Mouse (Mus musculus): ENCODE results near the gene Cnnm4. TPM values are rescaled to one million over a fixed set of nuclear protein-coding genes. Genes with fewer than 3 reads are reported as not detected.
A peak's percentile ranks its signal among the peaks of the same experiment; 100 is the strongest.

Gene Cnnm4
- polyA plus RNA-seq (2016; fragmentation: Nextera tagmentation; extraction: Ambion mirVana) = 11.3 and 11.5 TPM in 2 replicates

DNA sequence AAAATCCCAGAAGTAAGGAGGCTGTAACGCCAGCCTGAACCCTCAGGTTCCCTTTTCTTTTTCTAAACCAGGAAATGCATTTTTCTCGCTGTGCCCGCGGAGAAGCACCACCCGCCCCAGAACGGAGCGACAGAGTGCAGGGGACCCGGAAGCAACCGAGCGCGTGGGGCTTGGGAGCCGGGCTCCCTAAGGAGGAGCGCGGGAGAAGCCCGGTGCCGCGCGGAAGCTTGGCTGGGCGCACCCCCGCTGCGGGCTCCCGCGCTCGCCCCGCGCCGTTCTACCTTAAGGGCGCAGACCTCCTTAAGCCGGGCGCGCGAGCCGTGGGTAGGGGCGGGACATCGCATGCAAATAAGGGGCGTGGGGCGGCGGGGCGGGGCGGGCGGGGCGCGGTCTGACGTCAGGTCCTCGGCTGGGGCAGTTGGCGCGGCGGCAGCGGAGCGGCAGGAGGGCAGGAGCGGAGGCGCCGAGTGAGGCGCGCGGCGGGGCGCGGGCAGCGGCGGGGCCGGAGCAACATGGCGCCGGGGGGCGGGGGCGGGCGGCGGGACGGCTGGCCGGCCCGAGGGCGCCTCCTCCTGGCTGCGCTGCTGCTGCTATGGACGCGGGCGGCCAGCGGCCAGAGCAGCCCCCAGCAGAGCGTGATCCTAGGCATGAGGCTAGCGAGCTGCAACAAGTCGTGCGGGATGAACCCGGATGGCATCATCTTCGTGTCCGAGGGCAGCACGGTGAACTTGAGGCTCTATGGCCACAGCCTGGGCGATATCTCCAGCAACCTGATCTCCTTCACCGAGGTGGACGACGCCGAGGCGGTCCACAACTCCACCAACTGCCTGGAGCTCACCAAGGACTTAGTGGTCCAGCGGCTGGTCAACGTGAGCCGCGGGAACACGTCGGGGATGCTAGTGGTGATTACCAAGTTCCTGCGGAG lies at the start of gene Cnnm4:
Gene Cnnm4, plus strand, starts transcription at position 440 of the 925 bp plus-strand sequence.
- Histone ChIP-seq H3K36me3 (no peaks in the 10 kb centered on the region), H3K27ac (peak within 1 kb of the TSS; percentile 70), H3K9ac (peak within 1 kb of the TSS; percentile 74), H3K9me3 (replicated peaks) (no peaks in the 10 kb centered on the region), H3K27me3 (0 out of 2 replicates have a peak, but pooled peaks cover 5% of the 10 kb centered on the region), H3K4me2 (replicated peaks) (peak within 1 kb of the TSS; percentile 74), H3K4me3 (peak within 1 kb of the TSS; percentile 66), H3K4me1 (peaks cover 45% of the 10 kb centered on the region)
- WGBS = under 1% methylated on average over 66 of the region's 98 CpGs
- ATAC-seq (ENCODE audit: low FRiP score) = peak; percentile 93

DNA sequence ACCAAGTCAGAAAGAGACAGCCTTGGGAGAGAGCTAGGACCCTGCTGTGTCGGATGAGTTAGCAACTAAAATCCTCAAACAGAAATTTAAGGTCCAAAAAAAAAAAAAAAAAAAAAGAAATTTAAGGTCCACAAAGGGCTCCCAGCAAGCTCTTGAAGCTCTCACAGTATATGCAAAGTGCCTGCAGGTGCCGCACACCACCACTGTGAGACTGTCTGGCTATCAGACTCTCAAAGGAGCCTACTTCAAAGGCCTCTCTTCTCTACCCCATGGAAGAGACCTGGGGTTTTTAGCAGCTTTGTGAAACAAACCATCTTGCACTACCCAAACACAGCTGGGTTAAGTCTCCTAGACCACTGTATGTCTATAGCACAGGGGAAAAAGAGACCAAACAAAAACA lies 41.9 kb upstream of the Cnnm4 start:
- Histone ChIP-seq H3K9ac (no peak overlapping the region), H3K9me3 (replicated peaks) (no peaks in the 10 kb centered on the region), H3K4me3 (no peak overlapping the region), H3K27me3 (no peaks in the 10 kb centered on the region), H3K4me1 (no peaks in the 10 kb centered on the region), H3K36me3 (peaks cover 89% of the 10 kb centered on the region), H3K27ac (no peak overlapping the region), H3K4me2 (replicated peaks) (no peak overlapping the region)
- 98% methylated on average over 2 of the region's 2 CpGs for WGBS
- no peak for ATAC-seq (ENCODE audit: low FRiP score)

DNA sequence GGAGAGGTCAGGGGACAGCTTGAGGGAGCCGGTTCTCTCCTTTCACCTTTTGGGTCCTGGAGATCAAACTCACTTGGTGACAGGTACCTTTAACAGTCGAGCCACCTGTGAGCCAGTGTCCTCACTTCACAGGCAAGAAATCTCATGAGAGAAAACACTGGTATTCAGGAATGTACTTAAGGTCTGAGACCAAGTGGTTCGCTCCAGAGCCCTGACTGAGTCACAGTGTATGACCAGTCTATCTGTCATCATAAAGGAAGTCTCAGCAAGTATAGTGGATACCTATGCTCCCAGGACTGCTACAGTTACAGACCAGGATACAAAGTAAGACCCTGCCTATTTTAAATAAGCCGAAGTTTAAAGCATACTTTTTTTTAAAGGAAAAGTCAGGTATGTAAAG lies 38.4 kb upstream of the Cnnm4 start:
- Histone ChIP-seq H3K27ac (no peak overlapping the region), H3K36me3 (peaks cover 89% of the 10 kb centered on the region), H3K9me3 (replicated peaks) (no peaks in the 10 kb centered on the region), H3K4me2 (replicated peaks) (no peak overlapping the region), H3K27me3 (no peaks in the 10 kb centered on the region), H3K4me3 (no peak overlapping the region), H3K4me1 (no peaks in the 10 kb centered on the region), H3K9ac (no peak overlapping the region)
- WGBS = 89% methylated on average over 4 of the region's 4 CpGs
- ATAC-seq (ENCODE audit: low FRiP score) = no peak

DNA sequence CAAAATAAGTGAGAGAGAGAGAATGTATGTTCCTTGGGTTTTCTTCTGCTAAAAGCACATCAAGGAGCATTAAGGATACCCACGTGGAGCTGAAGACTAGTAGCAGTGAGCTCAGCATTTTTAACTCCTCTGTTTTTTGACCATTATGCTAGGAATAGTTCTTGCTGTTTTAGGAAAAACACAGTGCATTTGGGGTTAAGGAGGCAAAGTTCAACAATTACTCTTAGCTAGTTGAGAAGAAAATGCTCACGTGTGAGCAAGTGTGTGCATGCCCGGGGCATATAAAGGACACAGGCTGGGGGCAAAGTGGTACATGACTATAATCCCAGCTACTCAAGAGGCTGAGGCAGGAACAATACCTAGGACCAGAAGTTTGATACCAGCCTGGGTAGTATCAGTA lies 37.8 kb upstream of the Cnnm4 start:
- Histone ChIP-seq H3K36me3 (peaks cover 89% of the 10 kb centered on the region), H3K4me2 (replicated peaks) (no peak overlapping the region), H3K27me3 (no peaks in the 10 kb centered on the region), H3K4me1 (no peaks in the 10 kb centered on the region), H3K9ac (no peak overlapping the region), H3K9me3 (replicated peaks) (no peaks in the 10 kb centered on the region), H3K27ac (no peak overlapping the region), H3K4me3 (no peak overlapping the region)
- no peak for ATAC-seq (ENCODE audit: low FRiP score)
- WGBS = 96% methylated on average over 3 of the region's 3 CpGs

DNA sequence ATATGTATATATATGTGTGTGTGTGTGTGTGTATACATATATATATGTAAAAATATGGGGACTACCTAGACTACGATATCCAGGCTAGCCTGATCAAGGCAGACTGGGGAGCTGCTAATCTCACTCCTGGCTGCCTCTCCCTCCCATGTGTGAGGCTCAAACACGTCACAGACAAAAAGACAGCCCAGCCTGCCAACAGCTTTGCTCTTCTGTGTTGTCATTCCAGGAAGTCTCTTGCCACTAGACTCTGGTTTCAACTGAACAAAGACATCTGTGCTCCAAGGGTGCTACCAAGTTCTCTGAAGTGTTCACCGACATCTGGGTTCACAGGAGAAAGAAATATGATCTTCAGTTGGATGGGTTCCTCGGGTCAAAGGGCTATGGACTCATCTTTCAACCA lies 36.3 kb upstream of the Cnnm4 start:
- Histone ChIP-seq H3K4me2 (replicated peaks) (no peak overlapping the region), H3K9ac (no peak overlapping the region), H3K4me3 (no peak overlapping the region), H3K27me3 (no peaks in the 10 kb centered on the region), H3K27ac (no peak overlapping the region), H3K4me1 (no peaks in the 10 kb centered on the region), H3K9me3 (replicated peaks) (no peaks in the 10 kb centered on the region), H3K36me3 (peaks cover 86% of the 10 kb centered on the region)
- no peak for ATAC-seq (ENCODE audit: low FRiP score)
- 70% methylated on average over 4 of the region's 4 CpGs for WGBS

DNA sequence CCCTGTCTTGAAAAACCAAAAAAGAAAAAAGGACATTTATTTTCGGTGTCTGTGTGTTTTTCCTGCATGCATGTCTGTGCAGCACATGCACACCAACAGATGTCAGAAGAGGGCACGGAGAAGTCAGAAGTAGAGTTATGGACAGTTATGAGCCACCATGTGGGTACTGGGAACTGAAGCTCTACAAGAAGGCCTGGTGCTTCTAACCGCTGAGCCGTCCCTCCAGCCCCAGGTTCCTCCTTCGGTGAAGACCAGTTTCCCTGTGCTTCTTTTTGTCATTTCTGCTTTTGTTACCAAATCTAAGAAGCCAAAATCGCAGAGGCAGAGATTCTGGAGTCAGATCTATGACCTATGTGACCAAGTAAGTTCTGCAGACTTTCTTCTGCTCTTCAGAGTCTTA lies 34.9 kb upstream of the Cnnm4 start:
- no peak overlapping the region for H3K4me2 ChIP-seq (replicated peaks)
- H3K9ac ChIP-seq = no peak overlapping the region
- no peaks in the 10 kb centered on the region for H3K9me3 ChIP-seq (replicated peaks)
- no peaks in the 10 kb centered on the region for H3K27me3 ChIP-seq
- 96% methylated on average over 6 of the region's 6 CpGs for WGBS
- H3K4me3 ChIP-seq = no peak overlapping the region
- no peak for ATAC-seq (ENCODE audit: low FRiP score)
- no peaks in the 10 kb centered on the region for H3K4me1 ChIP-seq
- peaks cover 80% of the 10 kb centered on the region for H3K36me3 ChIP-seq
- no peak overlapping the region for H3K27ac ChIP-seq

DNA sequence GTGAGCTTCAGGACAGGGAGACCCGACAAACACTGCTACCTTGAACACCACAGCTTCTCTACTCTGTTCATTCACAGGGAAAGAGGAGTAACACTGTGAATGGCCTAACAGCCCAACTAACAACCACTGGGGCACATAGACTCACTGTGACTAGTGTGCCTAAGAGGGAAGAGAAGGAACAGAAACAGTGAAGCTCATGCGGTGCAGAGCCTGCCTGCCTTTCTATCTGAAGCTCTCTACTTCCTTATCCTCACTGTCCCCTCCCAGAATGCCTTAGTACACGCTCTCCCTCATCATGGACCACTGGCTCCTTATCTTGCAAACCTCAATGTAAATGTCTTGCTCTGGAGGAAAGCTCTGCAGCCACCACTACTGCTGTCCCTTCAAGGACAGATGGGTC lies 34.2 kb upstream of the Cnnm4 start:
- Histone ChIP-seq H3K9me3 (replicated peaks) (no peaks in the 10 kb centered on the region), H3K4me2 (replicated peaks) (no peak overlapping the region), H3K4me1 (no peaks in the 10 kb centered on the region), H3K9ac (no peak overlapping the region), H3K4me3 (no peak overlapping the region), H3K27ac (no peak overlapping the region), H3K36me3 (peaks cover 76% of the 10 kb centered on the region), H3K27me3 (no peaks in the 10 kb centered on the region)
- WGBS = 100% methylated on average over 3 of the region's 3 CpGs
- no peak for ATAC-seq (ENCODE audit: low FRiP score)

DNA sequence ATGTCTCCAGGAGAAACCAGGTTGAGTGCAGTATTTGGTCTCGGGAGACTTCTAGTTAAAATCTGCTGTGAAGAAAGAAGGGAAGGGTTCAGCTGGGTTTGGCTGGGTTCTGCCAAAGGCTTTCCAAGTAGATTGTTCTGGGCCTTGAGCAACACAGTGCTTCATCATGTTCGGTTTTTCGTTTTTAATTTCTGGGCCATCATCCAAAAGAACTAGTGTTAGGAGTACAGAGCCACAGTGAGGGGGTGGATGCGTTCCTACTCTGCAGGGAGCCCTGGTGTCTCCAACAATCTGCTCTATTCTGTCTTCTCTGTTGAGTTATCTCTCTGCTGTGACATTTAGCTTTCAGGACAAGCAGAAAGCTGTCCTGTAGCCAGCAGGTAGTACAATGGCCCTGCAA lies 30.3 kb upstream of the Cnnm4 start:
- no peak overlapping the region for H3K4me3 ChIP-seq
- no peak overlapping the region for H3K4me2 ChIP-seq (replicated peaks)
- H3K9ac ChIP-seq = no peak overlapping the region
- no peak overlapping the region for H3K27ac ChIP-seq
- no peaks in the 10 kb centered on the region for H3K27me3 ChIP-seq
- H3K4me1 ChIP-seq = peaks cover 10% of the 10 kb centered on the region
- WGBS = 92% methylated on average over 4 of the region's 4 CpGs
- peaks cover 44% of the 10 kb centered on the region for H3K36me3 ChIP-seq
- no peak for ATAC-seq (ENCODE audit: low FRiP score)
- H3K9me3 ChIP-seq (replicated peaks) = no peaks in the 10 kb centered on the region

DNA sequence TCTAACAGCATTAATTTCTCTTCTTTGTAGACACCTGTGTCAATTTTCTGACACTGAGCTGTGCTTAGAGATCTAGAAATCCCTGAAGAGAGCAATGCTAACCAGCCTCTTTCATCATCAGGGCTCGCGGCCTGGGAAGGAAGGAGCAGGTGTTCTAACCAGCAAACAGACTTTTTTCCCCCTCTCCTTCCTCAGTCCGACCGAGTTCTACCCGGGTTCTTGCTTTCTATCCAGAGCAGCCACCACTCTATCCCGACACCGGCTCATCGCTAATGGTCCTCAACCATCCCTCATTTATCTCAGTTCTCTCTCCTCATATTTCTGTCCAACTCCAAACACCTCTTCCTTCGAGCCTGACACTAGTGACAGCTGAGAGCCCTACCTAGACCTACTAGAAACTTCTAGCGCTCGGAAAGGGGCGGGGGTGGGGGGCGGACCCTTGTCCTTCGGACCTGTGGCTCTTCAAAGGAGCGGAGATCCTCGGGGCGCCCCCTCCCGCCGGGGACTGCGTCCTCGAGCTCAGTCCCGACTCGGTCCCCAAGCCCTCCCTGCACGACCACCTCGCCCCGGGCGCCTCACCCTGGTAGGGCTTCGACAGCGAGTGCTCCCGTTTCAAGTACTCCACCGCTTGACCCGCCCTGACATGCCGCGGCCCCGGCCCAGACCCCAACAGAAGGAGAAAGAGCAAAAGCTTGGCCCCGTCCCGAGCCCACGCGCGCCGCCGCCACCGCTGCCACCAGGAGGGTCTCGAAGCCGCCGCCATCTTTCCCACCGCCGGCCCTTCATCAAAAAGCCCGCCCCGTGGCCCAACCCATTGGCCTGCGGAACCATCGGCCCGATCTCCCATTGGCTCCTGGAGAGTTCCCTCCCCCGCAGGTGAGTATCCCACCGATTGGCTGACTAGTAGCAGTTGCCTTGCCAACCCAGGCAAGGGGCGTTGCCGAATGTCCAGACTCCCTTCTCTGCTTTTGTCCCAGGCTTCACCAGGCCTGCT lies 26.7 kb upstream of the Cnnm4 start, which contains the start of gene Lman2l:
Gene Lman2l, minus strand, starts transcription at position 801 of the 994 bp plus-strand sequence.
- Histone ChIP-seq H3K9ac (peak within 1 kb of the TSS; percentile 78), H3K9me3 (replicated peaks) (no peaks in the 10 kb centered on the region), H3K4me2 (replicated peaks) (peak within 1 kb of the TSS; percentile 75), H3K27me3 (no peaks in the 10 kb centered on the region), H3K4me3 (peak within 1 kb of the TSS; percentile 78), H3K36me3 (peaks cover 8% of the 10 kb centered on the region; the same call in 1 of the 2 replicates), H3K27ac (peak within 1 kb of the TSS; percentile 88), H3K4me1 (peaks cover 10% of the 10 kb centered on the region)
- ATAC-seq (ENCODE audit: low FRiP score) = peak; percentile 99
- under 1% methylated on average over 57 of the region's 57 CpGs for WGBS

DNA sequence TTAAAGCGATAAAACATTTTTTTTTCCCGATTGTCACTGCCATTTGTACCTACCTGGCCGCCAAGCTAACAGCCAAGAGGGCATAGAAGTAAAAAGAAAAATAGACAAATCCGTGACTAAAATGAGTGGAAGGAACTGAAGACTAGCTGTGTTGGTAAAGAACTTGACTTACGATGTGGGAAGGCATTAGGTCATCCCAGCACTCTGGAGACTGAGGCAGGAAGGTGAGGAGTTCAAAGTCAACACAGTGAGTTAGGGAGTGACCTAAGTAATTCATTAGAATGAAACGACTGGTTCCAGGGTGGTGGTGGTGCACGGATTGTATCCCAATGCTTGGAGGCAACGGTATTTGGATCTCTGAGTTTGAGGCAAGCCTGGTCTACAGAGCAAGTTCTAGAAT lies 25.9 kb upstream of the Cnnm4 start:
- H3K9ac ChIP-seq = no peak overlapping the region
- peak; percentile 20 for ATAC-seq (ENCODE audit: low FRiP score)
- H3K4me2 ChIP-seq (replicated peaks) = peak overlapping the region; percentile 37
- H3K36me3 ChIP-seq = peaks cover 8% of the 10 kb centered on the region; the same call in 1 of the 2 replicates
- peaks cover 10% of the 10 kb centered on the region for H3K4me1 ChIP-seq
- no peaks in the 10 kb centered on the region for H3K9me3 ChIP-seq (replicated peaks)
- peak overlapping the region; percentile 68 for H3K27ac ChIP-seq
- H3K27me3 ChIP-seq = no peaks in the 10 kb centered on the region
- whole genome bisulfite sequencing = 40% methylated on average over 8 of the region's 8 CpGs
- peak overlapping the region; percentile 78 for H3K4me3 ChIP-seq

DNA sequence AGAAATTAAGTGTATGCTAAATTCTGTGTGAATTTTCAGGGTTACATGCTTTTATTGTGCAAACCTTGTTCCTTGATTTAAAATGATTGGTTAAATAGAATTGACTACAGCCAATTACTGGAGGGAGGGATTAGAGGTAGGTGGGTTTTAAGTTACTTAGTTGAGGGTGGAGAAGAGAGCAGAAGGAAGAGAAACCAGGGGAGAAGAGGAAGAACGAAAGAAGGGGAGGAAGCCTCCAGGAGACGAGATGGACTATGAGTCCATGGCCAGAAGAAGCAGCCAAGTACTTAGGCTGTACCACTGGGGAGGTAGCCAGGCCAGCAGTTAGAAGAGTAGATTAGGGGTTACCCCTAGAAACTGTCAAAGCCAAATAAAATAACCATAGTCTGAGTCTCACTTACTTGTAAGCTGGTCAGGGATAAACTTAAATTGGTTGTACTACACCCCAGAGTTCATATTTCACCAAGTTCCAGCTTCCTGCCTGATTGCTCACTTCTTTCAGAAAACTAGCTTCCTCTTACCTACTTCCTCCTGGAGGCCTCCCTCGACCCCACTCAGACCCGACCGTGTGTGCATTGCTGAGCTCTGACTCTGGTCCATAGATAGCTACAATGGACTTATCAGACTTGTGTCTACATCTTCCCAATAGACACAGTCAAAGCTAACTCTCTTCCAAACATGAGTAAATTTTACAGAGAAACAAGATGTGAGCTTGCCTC lies 25.2 kb upstream of the Cnnm4 start:
- WGBS = 91% methylated on average over 5 of the region's 5 CpGs
- no peak overlapping the region for H3K9ac ChIP-seq
- H3K27me3 ChIP-seq = no peaks in the 10 kb centered on the region
- H3K4me2 ChIP-seq (replicated peaks) = no peak overlapping the region
- H3K27ac ChIP-seq = no peak overlapping the region
- no peaks in the 10 kb centered on the region for H3K9me3 ChIP-seq (replicated peaks)
- H3K36me3 ChIP-seq = peaks cover 5% of the 10 kb centered on the region; the same call in 1 of the 2 replicates
- ATAC-seq (ENCODE audit: low FRiP score) = no peak
- H3K4me1 ChIP-seq = peaks cover 10% of the 10 kb centered on the region
- no peak overlapping the region for H3K4me3 ChIP-seq

All from hindbrain, embryonic 12.5 days (tissue).